Mouse (Mus musculus) CD4-positive, CD25-positive, alpha-beta regulatory T cell, adult 4 months (primary cell): Measurements from ENCODE around the gene Atg7. TPM values are rescaled to one million over a fixed set of nuclear protein-coding genes. Genes with fewer than 3 reads are reported as not detected.
A peak's percentile ranks its signal among the peaks of the same experiment; 100 is the strongest.

Experiments
- ATAC-seq: one replicate; pipeline ENCODE4 v1.8.0; 2017
- polyA plus RNA-seq, 2 experiments: library from polyadenylated mRNA; unstranded; fragments of 100-300 nt; shearing (Covaris generic); gene quantifications; one replicate each; pipeline ENCODE4 v1.2.1; 2017

Atg7 gene
- polyA plus RNA-seq, 2 experiments from 2014 or later, result 26.4 to 41.8 TPM

DNA sequence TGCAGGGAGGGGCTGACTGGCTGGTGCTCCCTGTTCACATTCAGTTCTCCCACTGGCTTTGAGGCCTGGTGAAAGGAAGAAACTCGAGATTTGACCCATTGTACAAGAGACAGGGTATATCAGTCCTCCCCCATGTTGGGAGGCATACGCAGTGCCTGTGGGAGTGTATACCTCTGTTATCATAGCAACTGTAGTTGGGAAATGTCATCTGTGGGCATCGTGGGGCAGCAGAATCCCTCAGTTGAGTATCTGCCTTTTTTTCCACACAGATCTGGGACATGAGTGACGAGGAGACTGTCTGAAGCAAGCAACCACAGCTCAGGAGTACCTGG, 215.8 kb downstream of the Atg7 start:
- ATAC-seq, result no peak

GRCm38 (mm10) chr6:114860677-114861568, 218.0 kb downstream of the Atg7 start:
- peak; percentile 39 for ATAC-seq

GRCm38 (mm10) chr6:114861591-114861990, 218.7 kb downstream of the Atg7 start:
- ATAC-seq, result no peak

- no peak for ATAC-seq
These were observed 219.1 kb downstream of the Atg7 start for GRCm38 (mm10) chr6:114862046-114862445.

GRCm38 (mm10) chr6:114863501-114863900, 220.6 kb downstream of the Atg7 start:
- ATAC-seq, result no peak

- no peak for ATAC-seq
These were observed 221.5 kb downstream of the Atg7 start for GRCm38 (mm10) chr6:114864421-114864820.

DNA sequence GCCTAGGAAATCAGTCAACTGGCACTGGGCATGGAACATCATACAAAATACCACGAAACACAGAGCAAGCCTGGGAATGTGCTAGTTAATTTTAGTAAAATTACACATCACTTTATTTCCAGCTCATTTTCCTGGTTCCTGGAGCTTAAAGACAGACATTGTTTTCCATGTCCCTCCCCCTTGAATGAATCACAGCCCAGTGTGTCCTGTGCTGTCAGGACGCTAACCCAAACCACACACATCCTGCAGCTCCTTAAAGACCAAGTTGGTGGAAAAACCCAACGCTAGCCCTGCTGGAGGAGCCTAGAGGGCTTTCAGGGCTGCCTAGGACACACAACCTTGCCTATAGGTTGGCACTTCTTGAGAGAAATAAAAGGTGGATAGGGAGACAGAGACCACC, 223.2 kb downstream of the Atg7 start:
- peak; percentile 14 for ATAC-seq

DNA sequence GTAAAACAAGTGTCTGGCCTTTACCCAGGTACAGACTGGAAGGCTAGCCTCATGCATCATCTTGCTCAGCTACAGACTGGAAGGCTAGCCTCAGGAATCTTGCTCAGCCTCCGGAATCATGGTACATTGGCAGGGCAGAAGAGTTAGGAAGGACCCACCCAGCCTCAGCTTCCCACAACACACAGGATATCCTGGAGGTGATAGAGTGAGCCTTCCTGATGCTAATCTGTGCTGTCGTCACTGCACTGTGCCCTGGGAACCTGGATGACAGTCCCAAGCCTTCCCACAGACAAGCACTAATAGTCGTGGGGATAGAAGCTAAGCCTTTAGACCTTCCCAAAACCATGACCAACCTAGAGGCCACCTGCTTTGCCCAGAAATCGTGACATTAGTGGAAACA, 223.7 kb downstream of the Atg7 start:
- no peak for ATAC-seq

GRCm38 (mm10) chr6:114868656-114869055, 225.8 kb downstream of the Atg7 start:
- no peak for ATAC-seq

DNA sequence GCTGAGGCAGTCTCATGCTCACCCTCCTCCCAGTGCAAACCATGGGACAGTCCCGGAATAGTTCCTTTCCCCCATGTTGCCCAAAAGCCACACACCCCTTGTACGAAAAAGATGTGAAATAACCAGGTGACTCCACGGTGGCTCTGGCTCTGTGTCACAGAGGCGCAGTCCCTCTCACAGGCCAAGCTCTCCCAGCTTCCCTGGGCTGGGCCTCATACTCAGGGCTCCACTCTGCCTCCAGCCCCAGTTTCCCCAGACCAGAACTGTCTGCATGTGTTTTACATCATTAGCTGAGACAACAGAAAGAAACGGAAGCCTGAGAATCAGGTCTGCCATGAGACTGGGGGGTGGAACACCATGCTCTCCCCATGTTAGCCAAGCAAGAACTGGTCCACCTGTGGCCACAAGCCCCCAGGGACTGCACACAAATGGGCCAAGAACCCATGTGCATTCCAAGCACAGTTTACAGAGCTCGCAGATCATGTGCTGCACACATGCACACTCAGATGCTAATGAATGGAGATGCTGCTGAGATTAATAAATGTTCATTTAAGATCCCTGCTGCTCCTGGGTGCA, 226.7 kb downstream of the Atg7 start:
- ATAC-seq, result no peak

DNA sequence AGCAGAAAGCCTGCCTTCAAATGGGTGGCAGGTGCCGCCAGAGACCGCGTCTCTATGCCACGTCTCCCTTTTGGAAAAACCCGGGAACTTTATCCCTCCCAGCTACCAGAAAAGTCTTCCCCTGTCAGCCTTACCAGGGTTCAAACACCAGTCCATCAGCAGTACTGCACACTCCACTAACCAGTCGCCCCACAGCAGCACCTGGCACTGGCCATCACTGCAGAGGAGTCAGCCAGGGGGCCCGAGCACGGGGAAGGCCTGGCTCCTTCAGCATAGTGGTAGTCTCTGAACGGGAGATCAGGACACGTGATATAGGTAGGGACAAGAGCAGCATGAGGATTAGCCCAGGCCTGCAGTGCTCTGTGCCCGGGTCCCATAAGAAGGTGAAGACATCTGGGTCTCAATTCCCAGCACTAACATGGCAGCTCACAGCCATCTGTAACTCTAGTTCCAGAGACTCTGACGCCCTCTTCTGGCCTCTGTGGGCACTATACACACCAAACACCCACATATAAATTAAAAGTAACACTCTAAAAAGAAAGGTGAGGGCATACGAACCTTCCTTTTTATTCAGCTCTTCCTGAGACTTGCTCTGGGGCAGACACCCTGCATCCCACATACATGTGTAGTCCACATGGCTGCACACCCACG, 228.2 kb downstream of the Atg7 start:
- ATAC-seq, result no peak

- ATAC-seq, result no peak
These were observed 230.9 kb downstream of the Atg7 start for GRCm38 (mm10) chr6:114873808-114874137.

DNA sequence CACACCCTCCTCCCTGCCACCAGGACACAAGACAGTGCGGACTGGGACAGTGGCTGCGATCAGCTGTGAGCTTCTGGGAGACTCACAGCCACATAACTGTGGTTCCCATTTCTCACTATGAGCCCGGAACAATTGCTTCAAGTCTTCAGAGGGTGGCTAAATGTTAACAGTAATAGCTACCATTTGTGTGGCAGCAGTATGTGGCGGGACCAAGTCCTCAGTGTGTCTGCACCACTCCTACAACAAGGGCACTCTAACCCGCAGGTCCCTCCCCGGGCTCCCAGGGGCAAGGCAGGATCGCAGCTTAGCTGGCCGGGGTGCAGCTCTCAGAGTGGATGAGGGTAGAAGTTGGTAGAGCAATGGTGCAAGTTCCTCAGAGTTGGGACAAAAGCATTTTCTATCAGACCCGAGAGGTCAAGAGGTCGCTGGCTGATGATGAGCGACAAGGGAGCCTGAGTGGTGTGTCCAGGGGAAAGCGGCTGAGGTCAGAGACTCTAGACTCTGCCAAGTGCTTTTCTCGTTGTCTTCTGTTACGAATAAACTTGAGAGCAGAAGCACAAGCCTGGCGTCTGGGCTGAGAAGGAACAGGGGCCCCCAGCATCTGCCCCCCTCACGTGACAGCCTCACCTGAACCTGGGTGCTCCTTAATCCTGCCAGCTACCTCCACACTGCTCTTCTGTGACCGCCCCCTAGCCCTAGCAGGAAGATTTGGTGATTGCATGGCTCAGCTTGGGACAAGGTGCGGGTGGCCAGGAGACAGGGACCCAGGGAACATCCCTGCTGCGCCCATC, 231.4 kb downstream of the Atg7 start:
- ATAC-seq, result peak; percentile 7

DNA sequence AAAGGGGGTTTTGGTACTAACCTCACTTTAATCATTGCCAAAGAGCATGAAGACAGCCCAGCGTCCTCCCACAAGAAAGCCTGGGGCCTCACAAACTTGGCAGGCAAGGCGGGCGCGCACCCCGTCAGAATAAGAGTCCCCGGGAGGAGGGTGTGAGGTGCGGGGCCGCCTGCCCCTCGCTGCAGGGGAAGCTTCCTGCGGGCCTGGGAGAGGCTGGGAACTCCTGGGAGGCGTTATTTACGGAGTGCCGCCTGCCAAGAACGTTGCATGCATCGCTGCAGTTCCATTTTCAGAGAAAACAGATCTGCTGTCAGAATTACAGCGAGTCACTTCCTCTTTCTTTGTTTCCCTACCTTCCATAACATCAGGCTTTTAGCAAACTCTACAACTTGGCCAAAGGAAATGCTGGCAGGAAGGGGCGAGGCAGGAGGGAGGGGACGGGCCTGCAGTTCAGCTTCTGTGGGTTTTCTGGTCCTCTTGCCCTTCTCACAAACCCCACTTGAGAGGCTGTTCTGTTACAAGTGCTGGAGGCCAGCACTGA, 232.2 kb downstream of the Atg7 start:
- peak; percentile 81 for ATAC-seq

DNA sequence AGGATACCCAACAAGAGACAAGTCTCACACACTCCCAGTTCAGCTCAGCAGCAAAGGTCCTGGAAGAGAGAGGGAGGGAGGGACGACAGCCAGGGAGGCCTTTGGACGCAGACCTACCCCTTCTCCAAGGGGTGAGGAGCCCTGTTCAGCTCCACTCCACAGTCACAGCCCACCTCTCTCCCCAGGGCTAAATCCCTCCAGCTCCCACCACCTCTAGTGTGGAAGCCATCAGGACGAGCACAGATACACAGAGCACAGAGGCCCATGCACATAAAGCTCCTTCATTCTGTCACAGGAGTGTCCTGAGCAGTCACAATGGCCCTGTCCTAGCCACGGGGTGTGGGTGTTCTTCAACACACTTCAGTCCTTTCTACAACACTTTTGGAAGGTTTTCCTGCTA, 233.1 kb downstream of the Atg7 start:
- no peak for ATAC-seq

GRCm38 (mm10) chr6:114876546-114876945, 233.6 kb downstream of the Atg7 start:
- ATAC-seq, result no peak

DNA sequence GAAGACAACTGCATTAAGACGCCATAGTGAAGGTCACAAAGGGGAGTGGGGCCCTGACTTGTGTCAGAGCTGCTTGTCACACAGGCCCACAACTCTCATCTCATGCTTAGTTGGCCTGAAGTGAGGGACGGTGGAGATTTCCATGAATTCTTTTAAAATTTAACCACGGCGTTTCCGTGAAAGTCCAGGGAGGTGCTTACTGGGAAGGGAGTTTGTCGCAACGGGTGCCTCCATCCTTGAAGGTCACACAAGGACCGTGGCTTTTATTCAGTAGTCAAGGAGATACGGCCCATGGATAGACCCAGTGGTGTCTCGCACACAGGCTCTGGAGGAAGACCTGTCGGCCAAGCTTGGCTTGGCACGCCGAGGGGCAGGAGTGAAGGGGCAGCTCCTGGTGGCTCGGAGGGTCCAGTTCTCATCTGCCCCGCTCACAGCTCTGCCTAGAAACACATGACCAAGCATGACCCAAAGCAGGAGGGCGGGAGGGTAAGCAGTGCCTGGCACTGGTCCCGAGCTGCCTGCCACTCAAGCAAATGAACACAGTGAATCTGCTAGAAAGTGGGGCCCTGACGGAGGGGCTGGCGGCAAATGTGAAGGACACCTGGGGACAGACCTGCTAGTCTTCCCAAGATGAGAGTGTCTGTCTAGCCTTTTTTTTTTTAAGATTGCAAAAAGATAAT, 236.1 kb downstream of the Atg7 start:
- no peak for ATAC-seq

GRCm38 (mm10) chr6:114880798-114881197, 237.9 kb downstream of the Atg7 start:
- no peak for ATAC-seq

- no peak for ATAC-seq
These were observed 239.3 kb downstream of the Atg7 start for GRCm38 (mm10) chr6:114882212-114882611.

DNA sequence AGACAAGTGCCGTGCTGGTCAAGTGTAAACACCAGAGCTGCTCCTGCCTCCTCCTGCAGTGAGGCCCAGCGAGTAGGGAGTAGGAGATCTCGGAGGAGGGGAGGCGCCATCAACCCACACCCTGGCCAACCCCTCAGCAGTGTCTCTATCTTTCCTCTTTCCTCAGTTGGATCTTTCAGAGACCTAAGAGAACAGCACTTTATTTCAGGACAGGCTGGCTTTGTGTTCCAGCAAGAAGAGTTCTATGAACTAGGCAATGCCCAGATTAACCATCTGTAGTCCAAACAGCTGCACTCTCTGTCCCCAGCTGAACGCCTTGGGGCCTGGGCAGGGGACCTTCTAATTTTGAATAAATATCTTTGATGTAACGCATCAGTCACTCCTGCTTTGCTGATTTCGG, 239.8 kb downstream of the Atg7 start:
- ATAC-seq, result no peak

GRCm38 (mm10) chr6:114883261-114883740, 240.4 kb downstream of the Atg7 start:
- ATAC-seq, result peak; percentile 53

GRCm38 (mm10) chr6:114885129-114885528, 242.2 kb downstream of the Atg7 start:
- no peak for ATAC-seq
